Mouse (Mus musculus) cerebellum, adult 9-11 months (tissue): ENCODE measurements around the gene Otud4.
"Not testable (repeated sequence)": the region's sequence is repeated elsewhere in the genome, so short reads cannot be mapped to it uniquely, and the experiment has no call there.

Experiments used
- DNase-seq: peaks from one replicate; pipeline ENCODE4 v3.0.0; 2022

Gene Otud4

GRCm38 (mm10) chr8:79639586-79640451, at the start of gene Otud4:
Otud4 (plus strand) TSS chr8:79639618.
- DNase-seq = peak; percentile 66

- no peak for DNase-seq
Observed at GRCm38 (mm10) chr8:79600962-79601361, 38.5 kb upstream of the Otud4 start.

GRCm38 (mm10) chr8:79603204-79603603, 36.2 kb upstream of the Otud4 start:
- not testable (repeated sequence) for DNase-seq

GRCm38 (mm10) chr8:79606225-79606624, 33.2 kb upstream of the Otud4 start:
- DNase-seq = no peak

GRCm38 (mm10) chr8:79606751-79607300, 32.6 kb upstream of the Otud4 start:
- no peak for DNase-seq

GRCm38 (mm10) chr8:79608701-79609100, 30.7 kb upstream of the Otud4 start:
- DNase-seq = no peak

GRCm38 (mm10) chr8:79610268-79610667, 29.1 kb upstream of the Otud4 start:
- no peak for DNase-seq

GRCm38 (mm10) chr8:79612298-79612697, 27.1 kb upstream of the Otud4 start:
- DNase-seq = no peak

GRCm38 (mm10) chr8:79612965-79613364, 26.5 kb upstream of the Otud4 start:
- no peak for DNase-seq

- DNase-seq = no peak
Observed at GRCm38 (mm10) chr8:79615741-79616350, 23.6 kb upstream of the Otud4 start.

GRCm38 (mm10) chr8:79618906-79619305, 20.5 kb upstream of the Otud4 start:
- no peak for DNase-seq

GRCm38 (mm10) chr8:79619353-79619752, 20.1 kb upstream of the Otud4 start:
- DNase-seq = no peak

- DNase-seq = no peak
Observed at GRCm38 (mm10) chr8:79620000-79620399, 19.4 kb upstream of the Otud4 start.

GRCm38 (mm10) chr8:79620489-79621276, 18.7 kb upstream of the Otud4 start:
- no peak for DNase-seq

- no peak for DNase-seq
Observed at GRCm38 (mm10) chr8:79622346-79622745, 17.1 kb upstream of the Otud4 start.

- DNase-seq = no peak
Observed at GRCm38 (mm10) chr8:79623351-79623750, 16.1 kb upstream of the Otud4 start.

GRCm38 (mm10) chr8:79624416-79624815, 15.0 kb upstream of the Otud4 start:
- no peak for DNase-seq

GRCm38 (mm10) chr8:79626213-79626612, 13.2 kb upstream of the Otud4 start:
- no peak for DNase-seq

- no peak for DNase-seq
Observed at GRCm38 (mm10) chr8:79635491-79635890, 3.9 kb upstream of the Otud4 start.

- no peak for DNase-seq
Observed at GRCm38 (mm10) chr8:79636151-79636550, 3.3 kb upstream of the Otud4 start.

GRCm38 (mm10) chr8:79637237-79637636, 2.2 kb upstream of the Otud4 start:
- no peak for DNase-seq

- peak; percentile 56 for DNase-seq
Observed at GRCm38 (mm10) chr8:79638001-79638706, 1.3 kb upstream of the Otud4 start.
